Mouse (Mus musculus) spleen, postnatal 14 days (tissue): Measurements from ENCODE around the gene Olfr1026.

ENCODE experiments used
- DNase-seq, 2 experiments: peaks; one replicate each; pipeline ENCODE4 v3.0.0; 2021 to 2022; ENCODE audit warnings: low spot score in 2 of 2

Olfr1026 gene

GRCm38 (mm10) chr2:85921258-85921657 lies at the start of gene Olfr1026:
Olfr1026 (plus strand) TSS chr2:85921558.
- no peak for DNase-seq

GRCm38 (mm10) chr2:85885340-85885739 lies 36.0 kb upstream of the Olfr1026 start, which contains the start of gene Olfr1023:
Olfr1023 (plus strand) TSS chr2:85885640.
- DNase-seq: no peak

- DNase-seq: no peak
Observed at GRCm38 (mm10) chr2:85904952-85905351, 16.4 kb upstream of the Olfr1026 start, which contains the start of gene Olfr1024. Olfr1024 (minus strand) TSS chr2:85905052.

GRCm38 (mm10) chr2:85913197-85913596 lies 8.2 kb upstream of the Olfr1026 start:
- DNase-seq: no peak

GRCm38 (mm10) chr2:85914893-85915292 lies 6.5 kb upstream of the Olfr1026 start, which contains the start of gene Olfr1025-ps1:
Olfr1025-ps1 (plus strand) TSS chr2:85915193.
- no peak for DNase-seq

- DNase-seq: no peak
Observed at GRCm38 (mm10) chr2:85950137-85950536, 28.8 kb downstream of the Olfr1026 start, which contains the start of gene Olfr1028. Olfr1028 (plus strand) TSS chr2:85950437.

- no peak for DNase-seq
Observed at GRCm38 (mm10) chr2:85973595-85973994, 52.2 kb downstream of the Olfr1026 start, which contains the start of gene Olfr1029. Olfr1029 (plus strand) TSS chr2:85973895.
